Mouse (Mus musculus): ENCODE data around the gene Gm20696.

GRCm38 (mm10) chr6:99478873-99479650 lies 187.5 kb downstream of the Gm20696 start:
- TF ChIP-seq CTCF (IDR thresholded peaks at IDR 0.05; ENCODE audit: low read depth, low read length) (no peak), POLR2A (IDR thresholded peaks at IDR 0.05; ENCODE audit: borderline replicate concordance, low read depth, low read length) (no peak)

Measured in bone marrow macrophage, adult 2 months (primary cell).